ENCODE assay signal across 10 mouse cellular contexts in the genomic region with DNA sequence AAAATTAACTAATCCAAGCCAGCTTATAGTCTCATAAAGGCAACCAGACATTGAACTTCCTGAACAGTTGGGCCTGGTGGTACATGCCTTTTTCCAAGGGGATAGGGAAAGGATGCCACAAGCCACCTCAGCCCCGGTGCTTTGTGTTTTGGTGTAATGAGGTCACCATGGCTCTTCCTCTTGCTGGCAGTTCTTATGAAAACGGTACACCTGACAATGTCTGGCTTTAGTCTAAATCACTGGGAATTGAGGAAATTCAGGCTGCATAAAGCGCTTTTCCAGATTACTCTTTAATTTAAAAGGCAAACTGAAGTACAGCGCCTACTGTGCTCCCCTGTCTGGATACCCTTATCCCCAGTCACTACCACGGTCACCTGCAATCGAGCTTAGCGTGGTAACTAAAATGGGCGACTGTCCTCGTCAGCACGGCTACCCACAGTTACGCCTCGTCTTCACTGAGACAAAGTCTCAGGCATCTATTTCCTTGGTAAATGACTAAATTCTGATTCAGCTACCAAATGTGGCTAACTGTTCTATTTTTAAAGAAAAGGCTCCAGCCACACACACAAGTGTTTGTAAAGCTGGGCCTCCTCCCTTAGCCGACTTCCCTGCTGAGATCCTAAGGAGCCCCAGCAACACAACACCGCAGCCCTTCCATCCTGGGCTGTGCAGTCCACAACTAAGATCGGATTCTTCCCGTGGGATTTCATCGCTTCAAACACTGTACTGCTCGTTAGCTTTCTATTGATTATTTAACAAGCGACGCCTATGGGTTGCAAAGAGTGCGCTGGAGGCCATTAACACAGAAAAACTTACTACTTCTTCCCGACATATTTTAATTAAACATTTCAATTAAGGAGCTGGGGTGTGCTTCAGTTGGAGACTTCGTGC. TPM values are rescaled to one million over a fixed set of nuclear protein-coding genes. Genes with fewer than 3 reads are reported as not detected.
DNase-seq lines count a peak whose midpoint lies in the region; ATAC-seq and TF ChIP-seq lines count a peak whose summit lies in the region.
"Had no signal": no experiment of that assay in that cellular context is flagged by ENCODE, and none has a peak within 500 bp of the region (broad histone marks: within the 10 kb centered on the region; RNA-seq: fewer than 3 reads in every experiment).

No protein-coding gene starts in this region.

- no peak overlapping the region for H3K9ac ChIP-seq in forebrain, embryonic 16.5 days (replicated peaks; ENCODE audit: low read depth, low read length)
- no peak overlapping the region for H3K9ac ChIP-seq in liver, embryonic 15.5 days
- H3K9ac ChIP-seq: liver, embryonic 14.5 days had no signal

- WGBS in forebrain, embryonic 10.5 days: 63% methylated on average over 23 of the region's 23 CpGs
- WGBS in forebrain, embryonic 16.5 days: 36% methylated on average over 23 of the region's 23 CpGs
- WGBS in kidney, adult 2 months: 60% methylated on average over 23 of the region's 23 CpGs
- 75% methylated on average over 23 of the region's 23 CpGs for WGBS in liver, embryonic 15.5 days (ENCODE audit: insufficient replicate concordance)

- peaks cover 46% of the 10 kb centered on the region for H3K4me1 ChIP-seq in forebrain, embryonic 10.5 days
- H3K4me1 ChIP-seq in forebrain, embryonic 16.5 days (replicated peaks; ENCODE audit: control insufficient read depth, insufficient read depth, low read length): peaks cover 10% of the 10 kb centered on the region
- peaks cover 48% of the 10 kb centered on the region for H3K4me1 ChIP-seq in kidney, adult 2 months (ENCODE audit: control insufficient read depth, insufficient read depth, low read length)
- peaks cover 95% of the 10 kb centered on the region for H3K4me1 ChIP-seq in E14TG2a.4 (replicated peaks; ENCODE audit: low read depth, low read length)
- peaks cover 58% of the 10 kb centered on the region for H3K4me1 ChIP-seq in liver, embryonic 15.5 days (replicated peaks)

- no peak overlapping the region for H3K4me2 ChIP-seq in forebrain, embryonic 16.5 days (ENCODE audit: low read length)
- no peak overlapping the region for H3K4me2 ChIP-seq in liver, embryonic 15.5 days

- peak overlapping the region; percentile 51; the same call in 1 of the 2 replicates for H3K27ac ChIP-seq in forebrain, embryonic 10.5 days
- H3K27ac ChIP-seq in forebrain, embryonic 16.5 days (ENCODE audit: low read length): no peak overlapping the region
- peak overlapping the region; percentile 68 for H3K27ac ChIP-seq in kidney, adult 2 months (ENCODE audit: insufficient read depth, low read depth, low read length)
- peak overlapping the region; percentile 70 for H3K27ac ChIP-seq in liver, embryonic 15.5 days (replicated peaks)
- H3K27ac ChIP-seq: liver, embryonic 14.5 days had no signal

- peaks cover 8% of the 10 kb centered on the region for H3K9me3 ChIP-seq in forebrain, embryonic 10.5 days
- H3K9me3 ChIP-seq in forebrain, embryonic 16.5 days (ENCODE audit: control insufficient read depth, low read length): 0 out of 2 replicates have a peak, but pooled peaks cover 4% of the 10 kb centered on the region
- H3K9me3 ChIP-seq in E14TG2a.4 (ENCODE audit: low read length): no peaks in the 10 kb centered on the region
- H3K9me3 ChIP-seq in liver, embryonic 15.5 days (replicated peaks): 0 out of 2 replicates have a peak, but pooled peaks cover 6% of the 10 kb centered on the region

- TF ChIP-seq CTCF in kidney, adult 2 months (conservative IDR thresholded peaks at IDR 0.05; ENCODE audit: insufficient read depth, insufficient read length, low read depth, low read length): no peak
- no peak for TF ChIP-seq CTCF in E14TG2a.4 (conservative IDR thresholded peaks at IDR 0.05; ENCODE audit: low read length)

- no peak overlapping the region for H3K4me3 ChIP-seq in forebrain, embryonic 10.5 days
- H3K4me3 ChIP-seq in forebrain, embryonic 16.5 days (replicated peaks; ENCODE audit: low read length): no peak overlapping the region
- no peak overlapping the region for H3K4me3 ChIP-seq in kidney, adult 2 months (ENCODE audit: insufficient read depth, low read depth, low read length)
- peak overlapping the region; percentile 13 for H3K4me3 ChIP-seq in E14TG2a.4 (replicated peaks; ENCODE audit: low read length)
- H3K4me3 ChIP-seq in liver, embryonic 15.5 days (replicated peaks): no peak overlapping the region

- H3K36me3 ChIP-seq in forebrain, embryonic 10.5 days (replicated peaks): peaks cover 39% of the 10 kb centered on the region
- H3K36me3 ChIP-seq in forebrain, embryonic 16.5 days (ENCODE audit: control insufficient read depth, insufficient read depth): no peaks in the 10 kb centered on the region
- no peaks in the 10 kb centered on the region for H3K36me3 ChIP-seq in kidney, adult 2 months (ENCODE audit: control insufficient read depth, insufficient read depth, low read length)
- H3K36me3 ChIP-seq in E14TG2a.4 (ENCODE audit: insufficient read depth, low read length): peaks cover 14% of the 10 kb centered on the region
- H3K36me3 ChIP-seq in liver, embryonic 15.5 days (replicated peaks): peaks cover 20% of the 10 kb centered on the region

- ATAC-seq in forebrain, embryonic 16.5 days: no peak
- ATAC-seq in liver, embryonic 15.5 days (ENCODE audit: insufficient read depth): no peak
- ATAC-seq in monocyte, adult 5-6 weeks (replicated peaks; ENCODE audit: insufficient number of reproducible peaks, low FRiP score, low TSS enrichment, poor library complexity, severe bottlenecking): no peak

- no peak for TF ChIP-seq POLR2A in kidney, adult 2 months (IDR thresholded peaks at IDR 0.05; ENCODE audit: low read depth, low read length)

- no peak for DNase-seq in forebrain, embryonic 10.5 days (ENCODE audit: extremely low spot score, low spot score)
- DNase-seq in kidney, adult 2 months: no peak
- DNase-seq in kidney, adult 8-10 months: no peak
- no peak for DNase-seq in B cell, adult 2 months
- DNase-seq: cerebellum, adult 11 months had no signal

- no peaks in the 10 kb centered on the region for H3K27me3 ChIP-seq in forebrain, embryonic 10.5 days (ENCODE audit: poor library complexity, severe bottlenecking)
- H3K27me3 ChIP-seq in forebrain, embryonic 16.5 days (replicated peaks; ENCODE audit: control insufficient read depth, insufficient read depth, low read length): no peaks in the 10 kb centered on the region
- H3K27me3 ChIP-seq in kidney, adult 2 months (replicated peaks; ENCODE audit: control insufficient read depth, insufficient read depth, low read length): no peaks in the 10 kb centered on the region
- H3K27me3 ChIP-seq in E14TG2a.4 (ENCODE audit: insufficient read depth, low read length): no peaks in the 10 kb centered on the region
- no peaks in the 10 kb centered on the region for H3K27me3 ChIP-seq in liver, embryonic 15.5 days

RNA-seq across cellular contexts. Expression of gene Clic4, which starts 25.5 kb away (rescaled TPM):
- polyA plus RNA-seq in forebrain, embryonic 10.5 days (2016; fragmentation: Nextera tagmentation; extraction: Ambion mirVana): 210 and 227 TPM in 2 replicates
- 97.8 and 125 TPM in 2 replicates for polyA plus RNA-seq in forebrain, embryonic 16.5 days (2015; fragmentation: Nextera tagmentation; extraction: Ambion mirVana)
- polyA plus RNA-seq in kidney, adult 2 months (2012; rRNA removed): 86.6 and 91.1 TPM in 2 replicates
- 110 and 120 TPM in 2 replicates for polyA plus RNA-seq in liver, embryonic 15.5 days (2015; fragmentation: Nextera tagmentation; extraction: Ambion mirVana)
- 39.4 to 61.3 TPM (median 41.0 TPM) in 3 replicates for total RNA-seq in monocyte, adult 5-6 weeks (2017)
